Mouse (Mus musculus) liver, embryonic 14.5 days (tissue): ENCODE results near the gene Slitrk6. TPM values are rescaled to one million over a fixed set of nuclear protein-coding genes. Genes with fewer than 3 reads are reported as not detected.

Source experiments
- ATAC-seq: fragments of 200-750 bp; cut with Nextera tagmentation; 2 replicates; pipeline ENCODE4 v1.8.0; 2017; ENCODE audit warnings: moderate number of reproducible peaks, mild to moderate bottlenecking, moderate library complexity; ENCODE audit not compliant: insufficient read depth
- DNase-seq, 3 experiments: peaks; one replicate each; pipeline ENCODE4 v3.0.0-alpha.2; 2012 to 2013; ENCODE audit warnings: low read depth in 3 of 3, low spot score in 3 of 3
- H3K27ac ChIP-seq: fragments of 300-500 bp; sonication (generic); 2 replicates; pipeline ENCODE4 v1.5.1; 2014; ENCODE audit warnings: moderate library complexity, mild to moderate bottlenecking, control low read depth, inconsistent platforms
- H3K27me3 ChIP-seq: fragments of 300-500 bp; sonication (generic); 2 replicates; pipeline ENCODE4 v1.6.1; 2014; ENCODE audit warnings: mild to moderate bottlenecking, low read length, moderate library complexity; ENCODE audit not compliant: control insufficient read depth, insufficient read depth
- H3K36me3 ChIP-seq: fragments of 300-500 bp; sonication (generic); replicated peaks from 2 replicates; pipeline ENCODE4 v1.6.1; 2014; ENCODE audit warnings: low read depth; ENCODE audit not compliant: control insufficient read depth, insufficient read depth
- H3K4me1 ChIP-seq, 2 experiments: fragments of 200-500 bp in 1 of 2; fragments of 300-500 bp in 1 of 2; sonication (generic) in 1 of 2; replicated peaks; 2 replicates each; pipeline ENCODE4 v1.6.1; 2012 to 2014; ENCODE audit warnings: antibody characterized with exemption in 1 of 2, inconsistent platforms in 1 of 2, low read length in 1 of 2; ENCODE audit not compliant: control insufficient read depth in 2 of 2, insufficient read depth in 2 of 2
- H3K4me2 ChIP-seq: fragments of 300-500 bp; sonication (generic); 2 replicates; pipeline ENCODE4 v1.6.1; 2014; ENCODE audit warnings: low read depth, mild to moderate bottlenecking, control low read depth, moderate library complexity
- H3K4me3 ChIP-seq, 2 experiments: fragments of 200-500 bp in 1 of 2; fragments of 300-500 bp in 1 of 2; sonication (generic) in 1 of 2; 2 replicates each; pipeline ENCODE4 v1.5.1; 2012 to 2014; ENCODE audit warnings: low read depth in 2 of 2, low read length in 2 of 2, mild to moderate bottlenecking in 2 of 2, control low read depth in 1 of 2, inconsistent platforms in 1 of 2, moderate library complexity in 1 of 2; ENCODE audit not compliant: insufficient read depth in 1 of 2
- H3K9ac ChIP-seq: fragments of 300-500 bp; sonication (generic); replicated peaks from 2 replicates; pipeline ENCODE4 v1.6.1; 2014; ENCODE audit warnings: mild to moderate bottlenecking, control low read depth, moderate library complexity
- H3K9me3 ChIP-seq: fragments of 300-500 bp; sonication (generic); 2 replicates; pipeline ENCODE4 v1.6.1; 2016; ENCODE audit warnings: low read length, mixed read lengths; ENCODE audit not compliant: control insufficient read depth
- CTCF ChIP-seq: IDR thresholded peaks from 2 replicates; pipeline ENCODE4 v1.5.1; 2016; ENCODE audit warnings: antibody characterized with exemption, low read depth, control low read depth
- EP300 ChIP-seq: IDR thresholded peaks from 2 replicates; pipeline ENCODE4 v1.6.1; 2016; ENCODE audit warnings: antibody characterized with exemption, low read depth
- WGBS: fragments of 180-500 bp; shearing (Covaris S2); extraction: QIAGEN DNeasy Blood & Tissue Kit; methylation state at CpG from one replicate; pipeline ENCODE4 v1.1.7; 2014; ENCODE audit not compliant: insufficient replicate concordance; 5-methylcytosine and 5-hydroxymethylcytosine counted together
- polyA plus RNA-seq, 2 experiments: library from polyadenylated mRNA; depleted of rRNA in 1 of 2; stranded (reverse) in 1 of 2; unstranded in 1 of 2; fragments of >200 nt; fragmentation: Nextera tagmentation in 1 of 2; extraction: Ambion mirVana in 1 of 2; gene quantifications; 2 replicates each; pipeline versions ENCODE4 v1.2.1 to v1.2.3; 2012 to 2014

Slitrk6 gene
- polyA plus RNA-seq, 2 experiments = 0.05 to 0.10 TPM

DNA sequence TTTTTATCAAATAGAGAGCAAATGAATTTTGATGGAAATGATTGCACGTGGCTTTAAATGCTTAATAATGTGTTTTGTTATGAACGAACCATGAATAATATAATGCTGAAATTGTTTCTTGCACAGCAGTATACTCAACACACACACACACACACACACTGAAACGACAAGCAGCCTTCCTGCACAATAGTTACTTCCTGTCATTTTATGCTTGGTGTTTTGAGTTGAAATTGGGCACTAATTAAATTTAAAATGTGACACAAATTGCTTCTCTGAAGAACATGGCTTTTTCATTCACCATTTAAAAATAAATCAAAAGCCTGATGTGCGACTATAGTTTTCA lies 330 bp upstream of the Slitrk6 start:
- Histone ChIP-seq H3K4me2 (no peak overlapping the region), H3K4me3 (no peak overlapping the region), H3K36me3 (no peaks in the 10 kb centered on the region), H3K9me3 (no peaks in the 10 kb centered on the region), H3K27me3 (no peaks in the 10 kb centered on the region), H3K4me1 (no peaks in the 10 kb centered on the region), H3K9ac (no peak overlapping the region), H3K27ac (no peak overlapping the region)
- DNase-seq = no peak
- WGBS = 58% methylated on average over 4 of the region's 4 CpGs
- no peak for ATAC-seq
- no peak for TF ChIP-seq EP300
- TF ChIP-seq CTCF = no peak

DNA sequence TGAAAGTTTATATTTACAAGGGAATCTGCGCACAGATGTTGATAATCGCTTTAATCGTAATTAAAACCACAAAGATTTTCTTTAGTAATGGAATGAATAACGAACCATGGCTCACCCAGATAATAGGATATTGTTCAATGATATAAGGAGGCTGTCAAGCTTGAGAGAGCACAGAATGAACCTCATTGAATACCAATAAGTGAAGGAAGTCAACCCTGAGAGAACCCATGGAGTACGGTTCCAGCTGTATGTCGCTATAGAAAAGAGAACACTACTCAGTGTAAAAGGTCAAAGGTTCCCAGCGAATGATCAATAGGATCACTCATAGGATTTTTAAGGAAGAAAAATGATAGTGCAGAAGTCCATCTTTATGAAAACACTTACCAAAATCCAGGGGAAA lies 15.1 kb downstream of the Slitrk6 start:
- Histone ChIP-seq H3K27me3 (no peaks in the 10 kb centered on the region), H3K27ac (no peak overlapping the region), H3K4me1 (no peaks in the 10 kb centered on the region), H3K4me2 (no peak overlapping the region), H3K9ac (no peak overlapping the region), H3K4me3 (no peak overlapping the region), H3K9me3 (no peaks in the 10 kb centered on the region), H3K36me3 (no peaks in the 10 kb centered on the region)
- WGBS = 74% methylated on average over 7 of the region's 7 CpGs
- DNase-seq (no peak), ATAC-seq (no peak)
- TF ChIP-seq EP300 (no peak), CTCF (no peak)

DNA sequence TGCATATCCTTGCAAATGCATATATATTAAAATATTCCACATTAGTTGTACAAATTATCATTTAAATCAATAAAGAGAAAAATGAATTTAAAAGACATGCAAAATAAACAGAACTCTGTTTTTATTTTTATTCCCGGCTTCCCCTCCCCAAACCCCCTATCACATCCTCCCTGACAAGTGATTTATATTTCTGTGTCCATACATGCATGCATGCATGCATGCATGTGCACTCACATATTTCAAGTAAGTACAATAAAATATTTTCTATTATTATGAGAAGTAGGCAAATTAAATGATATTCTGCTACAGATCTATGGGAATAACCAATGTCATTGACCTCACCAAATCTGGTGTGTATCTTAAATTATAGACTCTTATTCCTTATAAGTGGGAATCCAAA lies 15.6 kb downstream of the Slitrk6 start:
- no peaks in the 10 kb centered on the region for H3K27me3 ChIP-seq
- H3K9ac ChIP-seq = no peak overlapping the region

DNA sequence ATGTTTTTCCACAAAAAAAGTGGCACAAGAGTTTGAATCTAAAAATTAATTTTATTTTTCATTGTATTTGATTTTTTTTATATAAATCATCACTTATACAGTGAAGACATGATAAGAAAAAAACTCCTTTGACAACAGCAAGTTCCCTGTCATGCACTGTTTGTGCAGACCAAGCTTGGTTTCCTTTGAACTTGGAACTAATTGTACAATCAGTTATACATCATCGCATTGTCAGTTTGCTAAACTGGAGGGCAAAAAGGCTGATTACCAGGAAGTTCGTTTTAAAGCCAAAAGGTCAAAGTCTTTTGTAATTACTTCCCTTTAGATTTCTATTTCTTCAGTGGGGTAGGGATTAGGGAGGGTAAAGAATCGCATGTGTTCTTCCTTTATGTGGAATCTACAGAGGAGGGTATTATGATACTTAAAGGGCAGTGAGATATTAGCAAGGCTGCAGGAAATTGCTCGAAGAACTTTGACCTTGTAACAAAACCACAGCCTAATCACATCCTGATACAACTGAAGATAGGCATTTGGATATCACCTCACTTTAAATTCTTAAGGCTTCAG lies 26.5 kb downstream of the Slitrk6 start:
- TF ChIP-seq EP300 = no peak
- no peak for TF ChIP-seq CTCF
- Histone ChIP-seq H3K9me3 (no peaks in the 10 kb centered on the region), H3K27ac (no peak overlapping the region), H3K4me1 (no peaks in the 10 kb centered on the region), H3K4me3 (no peak overlapping the region), H3K27me3 (no peaks in the 10 kb centered on the region), H3K36me3 (no peaks in the 10 kb centered on the region), H3K4me2 (no peak overlapping the region), H3K9ac (no peak overlapping the region)
- DNase-seq (no peak), ATAC-seq (no peak)
- 34% methylated on average over 4 of the region's 4 CpGs for WGBS

More for the DNA sequence above, 15.6 kb downstream of the Slitrk6 start:
- no peak for TF ChIP-seq CTCF
- no peak for TF ChIP-seq EP300
- H3K36me3 ChIP-seq = no peaks in the 10 kb centered on the region
- ATAC-seq (no peak), DNase-seq (no peak)
- no peak overlapping the region for H3K4me3 ChIP-seq
- 67% methylated on average over 1 of the region's 1 CpGs for WGBS
- no peak overlapping the region for H3K4me2 ChIP-seq
- no peaks in the 10 kb centered on the region for H3K4me1 ChIP-seq
- no peak overlapping the region for H3K27ac ChIP-seq
- H3K9me3 ChIP-seq = no peaks in the 10 kb centered on the region

DNA sequence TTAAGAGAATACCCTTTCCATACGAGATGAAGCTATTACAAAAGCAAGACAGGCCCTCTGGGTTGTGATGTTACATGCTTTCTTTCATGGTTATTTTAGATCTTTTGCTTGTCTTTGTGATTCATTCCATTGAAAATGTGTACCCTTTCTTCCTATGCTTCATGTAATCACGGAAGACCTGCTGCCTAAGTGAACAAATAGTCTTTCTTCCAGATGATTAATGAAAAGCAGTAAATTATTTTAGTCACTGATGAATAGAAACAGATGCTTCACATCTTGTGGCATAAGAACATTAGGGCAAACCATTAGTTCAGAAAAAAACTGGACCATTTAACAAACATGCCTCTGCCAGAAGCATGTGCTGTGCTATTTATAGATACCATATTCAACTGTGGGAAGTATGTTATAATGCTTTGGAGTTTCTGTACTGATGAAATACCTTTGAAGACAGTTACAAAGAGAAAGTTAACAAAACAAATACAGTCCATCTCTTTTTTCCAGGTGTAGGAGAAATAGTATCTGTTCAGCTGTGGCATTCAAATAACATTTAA lies 30.8 kb downstream of the Slitrk6 start:
- Histone ChIP-seq H3K27ac (no peak overlapping the region), H3K4me1 (no peaks in the 10 kb centered on the region), H3K36me3 (no peaks in the 10 kb centered on the region), H3K27me3 (no peaks in the 10 kb centered on the region), H3K4me2 (no peak overlapping the region), H3K9ac (no peak overlapping the region), H3K4me3 (no peak overlapping the region), H3K9me3 (no peaks in the 10 kb centered on the region)
- WGBS = 58% methylated on average over 2 of the region's 2 CpGs
- ATAC-seq (no peak), DNase-seq (no peak)
- no peak for TF ChIP-seq CTCF
- no peak for TF ChIP-seq EP300
